Mouse (Mus musculus) kidney, embryonic 15.5 days (tissue): ENCODE results near the gene Ambra1. TPM values are rescaled to one million over a fixed set of nuclear protein-coding genes. Genes with fewer than 3 reads are reported as not detected.

Experiments used
- ATAC-seq: fragments of 200-750 bp; cut with Nextera tagmentation; replicated peaks from 2 replicates; pipeline ENCODE4 v1.8.0; 2017; ENCODE audit warnings: moderate TSS enrichment; ENCODE audit not compliant: low FRiP score
- H3K27ac ChIP-seq: fragments of 300-500 bp; sonication (generic); 2 replicates; pipeline ENCODE4 v1.5.1; 2015; ENCODE audit warnings: mild to moderate bottlenecking, inconsistent platforms
- H3K27me3 ChIP-seq: fragments of 300-500 bp; sonication (generic); 2 replicates; pipeline ENCODE4 v1.6.1; 2015; ENCODE audit warnings: inconsistent platforms
- H3K36me3 ChIP-seq: fragments of 300-500 bp; sonication (generic); 2 replicates; pipeline ENCODE4 v1.6.1; 2015; ENCODE audit warnings: inconsistent platforms
- H3K4me1 ChIP-seq: fragments of 300-500 bp; sonication (generic); 2 replicates; pipeline ENCODE4 v1.6.1; 2015; ENCODE audit warnings: inconsistent platforms
- H3K4me2 ChIP-seq: fragments of 300-500 bp; sonication (generic); 2 replicates; pipeline ENCODE4 v1.6.1; 2015; ENCODE audit warnings: moderate library complexity, mild to moderate bottlenecking, inconsistent platforms
- H3K4me3 ChIP-seq: fragments of 300-500 bp; sonication (generic); replicated peaks from 2 replicates; pipeline ENCODE4 v1.5.1; 2015; ENCODE audit warnings: mild to moderate bottlenecking, inconsistent platforms
- H3K9ac ChIP-seq: fragments of 300-500 bp; sonication (generic); 2 replicates; pipeline ENCODE4 v1.6.1; 2015; ENCODE audit warnings: mild to moderate bottlenecking, inconsistent platforms
- H3K9me3 ChIP-seq: fragments of 300-500 bp; sonication (generic); replicated peaks from 2 replicates; pipeline ENCODE4 v1.6.1; 2016; ENCODE audit warnings: inconsistent platforms
- WGBS: fragments of 180-500 bp; shearing (Covaris S2); methylation state at CpG from one replicate; pipeline ENCODE4 v1.1.7; 2015; ENCODE audit warnings: mixed read lengths; 5-methylcytosine and 5-hydroxymethylcytosine counted together
- polyA plus RNA-seq: library from polyadenylated mRNA; unstranded; fragments of >200 nt; fragmentation: Nextera tagmentation; extraction: Ambion mirVana; gene quantifications from 2 replicates; pipeline ENCODE4 v1.2.1, GENCODE M21; 2015

The Ambra1 gene
- 19.3 and 19.9 TPM in 2 replicates for polyA plus RNA-seq

DNA sequence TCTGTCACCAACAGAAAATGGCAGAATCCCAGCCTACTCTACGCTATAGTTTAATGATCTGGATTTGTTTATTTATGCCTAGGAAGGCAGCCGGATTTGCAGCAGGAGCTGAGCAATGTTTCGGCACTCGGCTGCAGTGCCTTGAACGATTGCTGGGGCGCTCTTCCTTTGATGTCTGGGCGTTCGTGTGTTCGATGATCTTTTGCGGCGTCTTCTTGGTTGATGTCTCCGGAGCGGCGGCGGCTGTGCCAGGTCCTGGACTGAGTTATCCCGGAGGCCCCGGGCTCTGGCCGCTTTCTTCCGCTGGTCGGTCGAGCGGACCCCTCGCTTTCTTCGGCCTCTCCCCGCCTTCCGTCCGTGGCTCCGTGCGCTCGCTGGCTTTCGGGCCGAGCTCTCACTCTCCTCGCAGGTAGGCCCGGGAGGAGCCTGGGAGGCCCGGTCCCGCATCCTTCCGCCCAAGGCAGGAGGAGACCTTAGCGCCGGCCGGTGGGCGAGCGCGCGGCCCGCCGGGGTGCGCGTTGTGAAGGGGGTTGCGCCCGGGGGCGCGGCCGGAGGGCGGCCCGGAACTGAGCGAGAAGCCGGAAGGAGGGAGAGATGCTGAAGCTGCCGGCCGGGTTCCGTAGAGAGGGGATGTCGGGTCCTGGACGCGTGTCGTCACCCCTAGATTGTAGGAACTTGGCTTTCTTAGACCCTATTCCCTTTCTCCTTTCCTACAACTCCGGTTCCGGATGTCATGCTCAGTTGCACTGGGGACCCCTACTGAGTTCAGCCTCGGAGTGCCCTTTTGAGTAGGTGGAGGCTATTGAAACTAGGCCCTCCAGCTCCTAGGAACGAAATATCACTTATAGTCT, at the start of gene Ambra1:
Gene Ambra1 (plus strand): TSS at position 164 of the 851 bp plus-strand sequence.
- peak within 1 kb of the TSS; percentile 70 for H3K4me2 ChIP-seq
- H3K4me1 ChIP-seq, result peaks cover 8% of the 10 kb centered on the region; the same call in 1 of the 2 replicates
- peak; percentile 92 for ATAC-seq
- H3K9me3 ChIP-seq, result no peaks in the 10 kb centered on the region
- peak within 1 kb of the TSS; percentile 96 for H3K27ac ChIP-seq
- WGBS, result under 1% methylated on average over 68 of the region's 68 CpGs
- peak within 1 kb of the TSS; percentile 99 for H3K4me3 ChIP-seq
- peaks cover 3% of the 10 kb centered on the region; the same call in 1 of the 2 replicates for H3K36me3 ChIP-seq
- H3K27me3 ChIP-seq, result peaks cover 5% of the 10 kb centered on the region; the same call in 1 of the 2 replicates
- H3K9ac ChIP-seq, result peak within 1 kb of the TSS; percentile 93

DNA sequence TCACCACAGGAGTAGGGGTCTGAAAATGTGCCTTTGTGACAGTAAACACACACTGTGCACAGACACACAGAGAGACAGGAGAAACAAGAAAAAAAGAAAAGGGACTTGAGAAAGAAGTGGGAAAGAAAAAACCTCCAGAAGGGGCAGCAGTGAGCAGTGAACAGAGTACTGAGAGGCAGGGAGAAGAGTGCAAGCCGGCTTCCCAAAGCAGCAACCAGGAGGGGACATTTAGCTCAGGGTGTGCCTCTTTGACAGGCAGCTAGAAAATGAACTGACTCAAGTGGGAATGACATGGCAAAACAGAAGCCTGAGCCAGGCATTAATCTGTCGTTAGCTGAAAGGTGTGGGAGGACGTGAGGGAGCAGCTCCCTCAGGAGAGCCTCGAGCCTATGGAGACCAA, 47.1 kb upstream of the Ambra1 start:
- H3K9me3 ChIP-seq, result no peaks in the 10 kb centered on the region
- no peak overlapping the region for H3K27ac ChIP-seq
- no peak overlapping the region for H3K4me3 ChIP-seq
- no peak for ATAC-seq
- H3K4me1 ChIP-seq, result no peaks in the 10 kb centered on the region
- H3K9ac ChIP-seq, result no peak overlapping the region
- no peak overlapping the region for H3K4me2 ChIP-seq
- H3K27me3 ChIP-seq, result no peaks in the 10 kb centered on the region
- peaks cover 88% of the 10 kb centered on the region for H3K36me3 ChIP-seq
- WGBS, result 40% methylated on average over 4 of the region's 4 CpGs

DNA sequence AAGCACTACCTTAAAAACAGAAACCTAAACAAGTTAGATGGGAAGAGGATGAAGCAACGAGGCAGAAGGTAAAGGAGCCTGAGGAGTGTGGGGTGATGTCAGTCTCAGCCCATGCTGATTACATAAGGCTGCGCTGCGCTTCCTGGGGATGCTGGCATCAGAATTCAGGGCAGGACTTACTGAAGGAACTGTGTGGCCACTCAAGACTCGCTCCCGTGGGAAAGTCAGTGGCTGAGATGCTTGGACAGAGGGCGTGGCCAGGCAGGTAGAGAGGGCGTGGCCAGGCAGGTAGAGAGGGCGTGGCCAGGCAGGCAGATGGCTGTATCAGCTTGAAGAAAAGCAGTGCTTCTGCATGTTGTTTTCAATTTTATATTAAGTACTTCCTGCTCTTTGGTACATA, 46.0 kb upstream of the Ambra1 start:
- H3K4me3 ChIP-seq, result no peak overlapping the region
- no peaks in the 10 kb centered on the region for H3K4me1 ChIP-seq
- H3K9ac ChIP-seq, result no peak overlapping the region
- no peak overlapping the region for H3K4me2 ChIP-seq
- no peaks in the 10 kb centered on the region for H3K27me3 ChIP-seq
- no peak for ATAC-seq
- WGBS, result 81% methylated on average over 8 of the region's 8 CpGs
- no peak overlapping the region for H3K27ac ChIP-seq
- H3K9me3 ChIP-seq, result no peaks in the 10 kb centered on the region
- peaks cover 85% of the 10 kb centered on the region for H3K36me3 ChIP-seq

DNA sequence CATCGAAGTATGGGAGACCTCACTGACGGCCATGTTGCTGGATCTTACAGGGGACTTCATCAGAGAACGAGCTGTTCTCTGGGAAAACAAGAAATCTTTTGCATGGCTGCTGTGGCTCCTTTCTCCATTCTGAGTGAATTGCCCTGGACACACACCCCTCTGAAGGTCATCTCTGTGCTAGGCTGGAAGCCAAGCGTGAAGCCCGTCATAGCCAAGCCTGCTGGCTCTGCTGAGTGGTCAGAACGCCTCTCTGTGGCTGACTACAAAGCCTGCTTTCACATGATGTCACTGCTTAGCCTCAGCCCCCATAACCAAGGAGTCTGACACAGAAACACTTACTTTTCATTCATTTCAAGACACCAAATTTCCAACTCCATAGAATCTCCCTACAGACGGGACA, 40.5 kb upstream of the Ambra1 start:
- no peak overlapping the region for H3K4me2 ChIP-seq
- no peak overlapping the region for H3K9ac ChIP-seq
- no peaks in the 10 kb centered on the region for H3K4me1 ChIP-seq
- no peaks in the 10 kb centered on the region for H3K27me3 ChIP-seq
- WGBS, result 74% methylated on average over 7 of the region's 7 CpGs
- ATAC-seq, result no peak
- no peak overlapping the region for H3K27ac ChIP-seq
- H3K4me3 ChIP-seq, result no peak overlapping the region
- H3K9me3 ChIP-seq, result no peaks in the 10 kb centered on the region
- peaks cover 58% of the 10 kb centered on the region for H3K36me3 ChIP-seq

DNA sequence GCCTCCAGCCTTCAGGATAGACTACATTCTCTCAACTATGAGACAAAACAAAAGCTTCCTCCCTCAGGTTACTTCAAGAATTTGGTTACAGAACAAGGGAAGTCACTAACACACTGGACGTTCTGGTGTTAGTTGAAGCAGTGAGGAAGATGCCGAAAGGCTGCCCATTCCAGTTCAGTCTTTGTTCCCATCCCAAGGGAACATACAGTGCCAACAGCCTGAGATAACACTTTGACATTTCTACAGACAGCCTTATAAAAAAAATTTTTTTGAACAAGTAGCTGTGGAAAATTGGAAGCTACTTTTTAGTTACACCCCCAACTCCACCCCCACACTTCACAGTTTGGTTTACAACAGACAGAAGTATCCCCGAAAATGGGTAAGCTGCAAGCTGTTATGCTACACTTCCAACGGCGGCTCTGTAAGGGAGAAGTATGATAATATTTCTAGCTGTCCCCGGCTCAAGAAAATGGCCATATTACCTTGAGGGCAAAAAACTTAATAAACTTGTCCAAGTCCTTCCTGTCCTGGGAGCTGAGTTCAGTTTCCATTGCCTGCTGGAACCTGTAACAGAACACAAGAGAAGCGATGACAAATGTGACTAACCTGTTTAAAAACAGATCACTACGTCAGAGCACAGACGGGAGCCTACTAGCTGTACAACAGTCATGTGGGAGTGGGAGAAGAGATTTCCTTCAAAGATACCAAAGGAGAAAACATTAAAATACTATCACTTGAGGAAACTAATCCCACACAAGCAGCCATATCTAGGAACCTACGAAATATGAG, 34.3 kb upstream of the Ambra1 start:
- H3K9ac ChIP-seq, result no peak overlapping the region
- H3K9me3 ChIP-seq, result no peaks in the 10 kb centered on the region
- no peak overlapping the region for H3K27ac ChIP-seq
- H3K27me3 ChIP-seq, result no peaks in the 10 kb centered on the region
- no peak overlapping the region for H3K4me2 ChIP-seq
- WGBS, result 85% methylated on average over 10 of the region's 10 CpGs
- no peak overlapping the region for H3K4me3 ChIP-seq
- no peak for ATAC-seq
- H3K36me3 ChIP-seq, result peaks cover 25% of the 10 kb centered on the region
- no peaks in the 10 kb centered on the region for H3K4me1 ChIP-seq

DNA sequence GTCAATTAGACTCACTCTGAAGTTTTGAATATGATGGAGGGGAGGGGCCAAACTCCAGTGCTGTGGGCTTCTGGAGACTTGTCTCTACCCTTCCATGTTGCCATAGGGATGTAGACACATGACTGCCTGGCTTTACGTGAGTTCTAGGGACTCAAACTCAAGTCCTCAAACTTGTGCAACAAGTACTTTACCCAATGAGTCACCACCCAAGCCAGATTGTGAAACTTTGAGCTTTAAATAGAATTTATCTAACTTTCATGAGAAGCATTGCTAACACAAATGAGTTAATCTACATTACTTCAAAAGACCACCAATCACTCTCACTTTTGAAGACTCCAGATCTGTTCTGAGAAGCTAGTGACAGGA, 33.7 kb upstream of the Ambra1 start:
- Histone ChIP-seq H3K36me3 (peaks cover 23% of the 10 kb centered on the region), H3K4me2 (no peak overlapping the region), H3K9me3 (no peaks in the 10 kb centered on the region), H3K27me3 (no peaks in the 10 kb centered on the region), H3K4me3 (no peak overlapping the region), H3K9ac (no peak overlapping the region), H3K4me1 (no peaks in the 10 kb centered on the region), H3K27ac (no peak overlapping the region)
- WGBS, result 87% methylated on average over 1 of the region's 1 CpGs
- no peak for ATAC-seq

DNA sequence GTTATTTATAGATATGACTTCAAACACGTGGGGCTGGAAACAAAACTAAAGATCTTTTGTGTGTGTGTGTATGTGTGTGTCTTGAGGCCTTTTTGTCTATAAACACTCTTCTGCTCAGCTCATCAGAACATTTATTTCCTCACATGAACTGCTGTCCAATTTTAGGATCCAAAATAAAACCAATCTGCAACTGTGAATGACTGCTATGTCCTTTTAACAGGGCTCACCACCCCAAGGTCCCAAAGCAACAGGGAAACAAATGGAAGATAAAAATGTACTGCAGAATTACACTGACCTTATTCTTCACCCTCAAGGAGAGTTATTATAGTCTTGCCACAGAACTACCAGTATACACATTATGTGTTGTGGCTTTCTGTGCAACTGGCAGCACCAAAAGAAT, 30.7 kb upstream of the Ambra1 start:
- H3K4me3 ChIP-seq, result no peak overlapping the region
- H3K27ac ChIP-seq, result no peak overlapping the region
- no peak overlapping the region for H3K4me2 ChIP-seq
- H3K36me3 ChIP-seq, result peaks cover 12% of the 10 kb centered on the region
- H3K9me3 ChIP-seq, result no peaks in the 10 kb centered on the region
- no peak for ATAC-seq
- WGBS, result 68% methylated on average over 1 of the region's 1 CpGs
- no peak overlapping the region for H3K9ac ChIP-seq
- no peaks in the 10 kb centered on the region for H3K27me3 ChIP-seq
- H3K4me1 ChIP-seq, result no peaks in the 10 kb centered on the region

DNA sequence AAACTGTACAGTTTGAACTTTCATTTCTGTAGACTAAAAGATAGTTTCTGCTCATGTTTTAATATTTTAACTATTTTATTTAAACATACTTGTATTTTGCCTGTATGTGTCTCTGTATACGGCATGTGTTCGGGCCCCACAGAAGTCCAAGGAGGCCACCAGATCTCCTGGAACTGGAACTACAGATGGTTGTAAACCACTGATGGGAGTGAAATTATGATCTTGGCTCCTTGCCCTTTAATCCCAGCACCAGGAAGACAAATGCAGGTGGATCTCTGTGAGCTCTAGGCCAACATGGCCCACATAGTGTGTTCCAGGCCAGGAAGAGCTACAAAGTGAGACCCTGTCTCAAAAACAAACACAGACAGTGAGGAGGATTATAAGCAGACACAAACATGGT, 28.6 kb upstream of the Ambra1 start:
- H3K27ac ChIP-seq, result no peak overlapping the region
- no peak overlapping the region for H3K9ac ChIP-seq
- H3K4me2 ChIP-seq, result no peak overlapping the region
- H3K9me3 ChIP-seq, result no peaks in the 10 kb centered on the region
- ATAC-seq, result no peak
- H3K4me1 ChIP-seq, result no peaks in the 10 kb centered on the region
- no peaks in the 10 kb centered on the region for H3K27me3 ChIP-seq
- 93% methylated on average over 2 of the region's 2 CpGs for WGBS
- H3K36me3 ChIP-seq, result no peaks in the 10 kb centered on the region
- no peak overlapping the region for H3K4me3 ChIP-seq

DNA sequence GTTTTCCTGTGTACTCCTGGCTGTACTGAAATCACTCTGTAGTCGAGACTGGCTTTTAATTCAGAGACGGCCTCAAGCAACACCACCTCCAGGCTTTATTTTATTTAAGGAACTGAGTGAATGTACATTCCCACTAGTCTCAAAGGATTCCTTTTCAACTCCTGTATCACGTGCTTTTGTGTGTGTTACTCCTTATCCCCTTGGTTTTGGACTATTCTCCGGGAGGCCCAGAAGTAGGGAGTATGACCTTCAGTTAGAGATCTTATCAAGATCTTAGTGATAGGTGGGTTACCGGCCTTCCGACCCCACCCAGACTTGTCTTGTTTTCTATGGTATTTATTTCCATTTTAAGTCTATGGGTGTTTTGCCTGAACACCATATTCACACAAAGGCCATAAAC, 24.2 kb upstream of the Ambra1 start:
- Histone ChIP-seq H3K9me3 (no peaks in the 10 kb centered on the region), H3K9ac (no peak overlapping the region), H3K4me3 (no peak overlapping the region), H3K4me1 (peaks cover 9% of the 10 kb centered on the region), H3K27ac (no peak overlapping the region), H3K4me2 (no peak overlapping the region), H3K36me3 (no peaks in the 10 kb centered on the region), H3K27me3 (no peaks in the 10 kb centered on the region)
- no peak for ATAC-seq
- 81% methylated on average over 6 of the region's 6 CpGs for WGBS

DNA sequence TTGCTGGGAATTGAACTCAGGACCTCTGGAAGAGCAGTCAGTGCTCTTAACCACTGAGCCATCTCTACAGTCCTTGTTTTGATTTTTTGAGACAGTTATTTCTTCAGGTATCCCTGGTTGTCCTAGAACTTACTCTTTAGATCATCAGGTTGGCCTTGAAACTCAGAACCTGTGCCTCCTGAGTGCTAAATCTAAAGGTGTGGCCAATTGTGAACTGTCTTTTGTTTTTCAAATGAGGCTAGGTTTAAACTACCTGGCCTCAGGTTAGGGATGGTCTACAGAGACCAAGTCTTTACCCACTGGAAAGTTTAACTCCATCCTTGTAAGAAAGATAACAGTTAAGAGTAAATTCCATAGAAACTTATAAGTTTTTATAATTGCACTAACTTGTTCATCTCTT, 23.5 kb upstream of the Ambra1 start:
- Histone ChIP-seq H3K9ac (no peak overlapping the region), H3K4me3 (no peak overlapping the region), H3K4me1 (peaks cover 12% of the 10 kb centered on the region), H3K9me3 (no peaks in the 10 kb centered on the region), H3K27ac (no peak overlapping the region), H3K4me2 (no peak overlapping the region), H3K36me3 (no peaks in the 10 kb centered on the region), H3K27me3 (no peaks in the 10 kb centered on the region)
- no peak for ATAC-seq

DNA sequence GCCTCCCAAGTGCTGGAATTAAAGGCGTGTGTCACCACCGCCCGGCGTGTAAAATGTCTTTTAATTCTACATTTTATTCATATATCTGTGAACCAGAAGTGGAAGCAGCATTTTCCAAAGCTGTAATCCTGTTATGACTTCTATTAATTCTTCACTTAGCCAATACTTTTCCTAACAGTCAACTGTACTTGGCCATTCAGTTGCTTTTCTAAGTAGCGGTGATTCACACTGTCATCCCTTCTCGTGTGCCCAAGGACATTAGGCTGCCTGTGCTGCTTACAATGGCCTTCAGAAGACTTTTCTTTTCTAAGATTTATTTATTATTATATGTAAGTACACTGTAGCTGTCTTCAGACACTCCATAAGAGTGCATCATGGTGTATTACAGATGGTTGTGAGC, 21.6 kb upstream of the Ambra1 start:
- no peak overlapping the region for H3K4me3 ChIP-seq
- 91% methylated on average over 6 of the region's 6 CpGs for WGBS

More for the DNA sequence above, 21.6 kb upstream of the Ambra1 start:
- peaks cover 23% of the 10 kb centered on the region for H3K4me1 ChIP-seq
- no peak overlapping the region for H3K4me2 ChIP-seq
- no peaks in the 10 kb centered on the region for H3K36me3 ChIP-seq
- no peaks in the 10 kb centered on the region for H3K27me3 ChIP-seq
- H3K9me3 ChIP-seq, result no peaks in the 10 kb centered on the region
- no peak for ATAC-seq
- H3K27ac ChIP-seq, result no peak overlapping the region
- H3K9ac ChIP-seq, result no peak overlapping the region
